In genomic region chr6:88198070-88198940, GRCm38 (mm10) we compare ENCODE assay signal across 8 mouse cellular contexts. TPM values are rescaled to one million over a fixed set of nuclear protein-coding genes. Genes with fewer than 3 reads are reported as not detected.
A peak's percentile ranks its signal among the peaks of the same experiment; 100 is the strongest.
DNase-seq lines count a peak whose midpoint lies in the region; ATAC-seq and TF ChIP-seq lines count a peak whose summit lies in the region.

No protein-coding gene starts in this region.

- peaks cover 43% of the 10 kb centered on the region for H3K4me1 ChIP-seq in forebrain, embryonic 15.5 days
- peaks cover 74% of the 10 kb centered on the region for H3K4me1 ChIP-seq in hindbrain, embryonic 10.5 days (replicated peaks)
- peaks cover 27% of the 10 kb centered on the region for H3K4me1 ChIP-seq in limb, embryonic 14.5 days (ENCODE audit: control insufficient read depth, insufficient read depth, low read length)
- peaks cover 69% of the 10 kb centered on the region for H3K4me1 ChIP-seq in midbrain, embryonic 13.5 days (replicated peaks)

- H3K4me2 ChIP-seq in forebrain, embryonic 15.5 days (replicated peaks), result peak overlapping the region; percentile 49
- H3K4me2 ChIP-seq in limb, embryonic 14.5 days (replicated peaks; ENCODE audit: low read depth, low read length, severe bottlenecking), result peak overlapping the region; percentile 64
- H3K4me2 ChIP-seq in midbrain, embryonic 13.5 days (replicated peaks), result peak overlapping the region; percentile 64

- H3K36me3 ChIP-seq in forebrain, embryonic 15.5 days, result no peaks in the 10 kb centered on the region
- no peaks in the 10 kb centered on the region for H3K36me3 ChIP-seq in hindbrain, embryonic 10.5 days
- no peaks in the 10 kb centered on the region for H3K36me3 ChIP-seq in limb, embryonic 14.5 days (ENCODE audit: control insufficient read depth, insufficient read depth, low read length)
- no peaks in the 10 kb centered on the region for H3K36me3 ChIP-seq in midbrain, embryonic 13.5 days

- no peak for TF ChIP-seq POLR2A in limb, embryonic 14.5 days (IDR thresholded peaks at IDR 0.05; ENCODE audit: borderline replicate concordance, extremely low read depth, insufficient read depth, insufficient read length)

- H3K27ac ChIP-seq in forebrain, embryonic 15.5 days (replicated peaks), result no peak overlapping the region
- peak overlapping the region; percentile 77 for H3K27ac ChIP-seq in hindbrain, embryonic 10.5 days
- no peak overlapping the region for H3K27ac ChIP-seq in limb, embryonic 14.5 days (replicated peaks; ENCODE audit: low read depth, low read length)
- H3K27ac ChIP-seq in midbrain, embryonic 13.5 days, result peak overlapping the region; percentile 35; the same call in 1 of the 2 replicates

- WGBS in forebrain, embryonic 15.5 days, result under 1% methylated on average over 55 of the region's 62 CpGs
- under 1% methylated on average over 58 of the region's 62 CpGs for WGBS in hindbrain, embryonic 10.5 days
- under 1% methylated on average over 31 of the region's 62 CpGs for WGBS in limb, embryonic 14.5 days
- under 1% methylated on average over 51 of the region's 62 CpGs for WGBS in midbrain, embryonic 13.5 days

- DNase-seq in thymus, postnatal 4 days, result peak; percentile 30
- no peak for DNase-seq in thymus, postnatal 10 days (ENCODE audit: low spot score in 2 of 2)
- DNase-seq in hindbrain, embryonic 10.5 days (ENCODE audit: low spot score), result peak; percentile 88
- peak; percentile 66 for DNase-seq in limb, embryonic 14.5 days (ENCODE audit: low spot score)
- peak; percentile 73 for DNase-seq in urinary bladder, postnatal 10 days (ENCODE audit: low spot score)
- DNase-seq in natural killer cell, adult 2 months (ENCODE audit: low spot score in 2 of 2), result no peak

- H3K9ac ChIP-seq in forebrain, embryonic 15.5 days (replicated peaks), result no peak overlapping the region
- no peak overlapping the region for H3K9ac ChIP-seq in limb, embryonic 14.5 days (ENCODE audit: low read depth, low read length, severe bottlenecking)
- peak overlapping the region; percentile 56; the same call in 1 of the 2 replicates for H3K9ac ChIP-seq in midbrain, embryonic 13.5 days (replicated peaks)

- H3K4me3 ChIP-seq in forebrain, embryonic 15.5 days, result peak overlapping the region; percentile 31
- peak overlapping the region; percentile 56 for H3K4me3 ChIP-seq in hindbrain, embryonic 10.5 days
- peak overlapping the region; percentile 45 for H3K4me3 ChIP-seq in limb, embryonic 14.5 days (replicated peaks; ENCODE audit: low read length)
- peak overlapping the region; percentile 47 for H3K4me3 ChIP-seq in midbrain, embryonic 13.5 days (replicated peaks)

- peaks cover 91% of the 10 kb centered on the region for H3K27me3 ChIP-seq in forebrain, embryonic 15.5 days
- peaks cover 100% of the 10 kb centered on the region for H3K27me3 ChIP-seq in hindbrain, embryonic 10.5 days (ENCODE audit: insufficient read depth, poor library complexity, severe bottlenecking)
- H3K27me3 ChIP-seq in limb, embryonic 14.5 days (ENCODE audit: control insufficient read depth, insufficient read depth, low read length), result peaks cover 99% of the 10 kb centered on the region
- peaks cover 99% of the 10 kb centered on the region for H3K27me3 ChIP-seq in midbrain, embryonic 13.5 days

- no peaks in the 10 kb centered on the region for H3K9me3 ChIP-seq in forebrain, embryonic 15.5 days
- no peaks in the 10 kb centered on the region for H3K9me3 ChIP-seq in hindbrain, embryonic 10.5 days
- H3K9me3 ChIP-seq in limb, embryonic 14.5 days (ENCODE audit: control insufficient read depth, low read length), result no peaks in the 10 kb centered on the region
- no peaks in the 10 kb centered on the region for H3K9me3 ChIP-seq in midbrain, embryonic 13.5 days

- ATAC-seq in forebrain, embryonic 15.5 days (replicated peaks), result peak; percentile 39; the same call in 1 of the 2 replicates
- peak; percentile 66 for ATAC-seq in limb, embryonic 14.5 days (ENCODE audit: low FRiP score, low read depth)
- peak; percentile 41 for ATAC-seq in midbrain, embryonic 13.5 days

RNA-seq across cellular contexts. Expression of gene Gata2, which starts 4.6 kb away (rescaled TPM):
- 2.1 and 2.7 TPM in 2 replicates for polyA plus RNA-seq in forebrain, embryonic 15.5 days (2015; fragmentation: Nextera tagmentation; extraction: Ambion mirVana)
- polyA plus RNA-seq in hindbrain, embryonic 10.5 days (2016; fragmentation: Nextera tagmentation; extraction: Ambion mirVana), result 20.0 and 20.8 TPM in 2 replicates
- 15.7 and 18.4 TPM in 2 replicates for polyA plus RNA-seq in limb, embryonic 14.5 days (2012; rRNA removed)
- 18.1 and 19.3 TPM in 2 replicates for polyA plus RNA-seq in limb, embryonic 14.5 days (2014; fragmentation: Nextera tagmentation; extraction: Ambion mirVana)
- polyA plus RNA-seq in midbrain, embryonic 13.5 days (2015; fragmentation: Nextera tagmentation; extraction: Ambion mirVana), result 25.7 and 38.1 TPM in 2 replicates

RNA-seq across cellular contexts. Expression of gene Dnajb8, which starts 23.8 kb away (rescaled TPM):
- not detected in 2 replicates for polyA plus RNA-seq in forebrain, embryonic 15.5 days (2015; fragmentation: Nextera tagmentation; extraction: Ambion mirVana)
- polyA plus RNA-seq in hindbrain, embryonic 10.5 days (2016; fragmentation: Nextera tagmentation; extraction: Ambion mirVana), result not detected in 2 replicates
- not detected in 2 replicates for polyA plus RNA-seq in limb, embryonic 14.5 days (2012; rRNA removed)
- polyA plus RNA-seq in limb, embryonic 14.5 days (2014; fragmentation: Nextera tagmentation; extraction: Ambion mirVana), result not detected in 2 replicates
- polyA plus RNA-seq in midbrain, embryonic 13.5 days (2015; fragmentation: Nextera tagmentation; extraction: Ambion mirVana), result not detected in 2 replicates

Comparison
In these comparisons a context has a peak if more than half of its experiments do, and no peak if none do; other contexts are left out.
1. DNase-seq: peak in thymus, postnatal 4 days (single experiment), hindbrain, embryonic 10.5 days (single experiment), limb, embryonic 14.5 days (single experiment) and urinary bladder, postnatal 10 days (single experiment); none in thymus, postnatal 10 days (0 of 2) and natural killer cell, adult 2 months (0 of 2).
2. H3K27ac ChIP-seq: peak in hindbrain, embryonic 10.5 days (single experiment) and midbrain, embryonic 13.5 days (single experiment); none in forebrain, embryonic 15.5 days (single experiment) and limb, embryonic 14.5 days (single experiment).
3. Peak in every context shown above with its lines, with median percentiles within 50 percentile points of each other: ATAC-seq, H3K4me2 ChIP-seq and H3K4me3 ChIP-seq.